Mouse (Mus musculus) C2C12 (cell line): ENCODE results near the gene Upp2.

ENCODE experiments used
- CEBPB ChIP-seq: IDR thresholded peaks from one replicate; pipeline ENCODE4 v1.6.1; 2011; ENCODE audit warnings: low read depth, mild to moderate bottlenecking, control low read depth, moderate library complexity
- CTCF ChIP-seq: IDR thresholded peaks from one replicate; pipeline ENCODE4 v1.5.1; 2011; ENCODE audit not compliant: control insufficient read depth, insufficient read depth, insufficient read length
- MAX ChIP-seq: IDR thresholded peaks from one replicate; pipeline ENCODE4 v1.6.1; 2011; ENCODE audit warnings: mild to moderate bottlenecking, control low read depth

- TF ChIP-seq MAX (no peak), CTCF (no peak), CEBPB (no peak)
Observed at GRCm38 (mm10) chr2:58697501-58697900, 130.4 kb downstream of the Upp2 start.
